Mouse (Mus musculus) A20 (cell line): ENCODE data around the gene Prkcq.
"Not testable (repeated sequence)": the region's sequence is repeated elsewhere in the genome, so short reads cannot be mapped to it uniquely, and the experiment has no call there.

Source experiments
- DNase-seq: peaks from one replicate; pipeline ENCODE4 v3.0.0-alpha.2; 2011; ENCODE audit warnings: low read depth, low spot score

The Prkcq gene

GRCm38 (mm10) chr2:11290931-11291330, 119.0 kb downstream of the Prkcq start:
- no peak for DNase-seq

- DNase-seq = no peak
These were observed 119.9 kb downstream of the Prkcq start for GRCm38 (mm10) chr2:11291570-11292405.

DNA sequence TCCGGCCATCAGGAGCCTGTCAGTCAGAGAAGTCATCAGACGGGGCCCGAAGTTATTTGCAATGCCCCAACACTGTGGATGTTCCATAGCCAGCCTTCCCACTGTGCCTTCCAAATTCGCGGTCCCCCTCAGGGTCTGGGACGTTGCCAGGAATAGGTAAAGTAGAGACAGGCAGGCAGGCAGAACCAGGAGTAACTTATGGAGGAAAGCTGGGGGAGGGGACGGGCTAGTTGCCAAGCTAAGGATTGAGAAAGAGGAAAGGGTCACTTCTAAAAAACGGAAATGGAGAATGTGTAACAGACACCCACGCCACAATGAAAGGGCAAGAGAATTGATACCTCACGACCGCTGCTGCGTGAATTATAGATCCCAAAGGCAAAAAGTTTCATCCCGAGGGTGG, 121.2 kb downstream of the Prkcq start:
- no peak for DNase-seq

DNA sequence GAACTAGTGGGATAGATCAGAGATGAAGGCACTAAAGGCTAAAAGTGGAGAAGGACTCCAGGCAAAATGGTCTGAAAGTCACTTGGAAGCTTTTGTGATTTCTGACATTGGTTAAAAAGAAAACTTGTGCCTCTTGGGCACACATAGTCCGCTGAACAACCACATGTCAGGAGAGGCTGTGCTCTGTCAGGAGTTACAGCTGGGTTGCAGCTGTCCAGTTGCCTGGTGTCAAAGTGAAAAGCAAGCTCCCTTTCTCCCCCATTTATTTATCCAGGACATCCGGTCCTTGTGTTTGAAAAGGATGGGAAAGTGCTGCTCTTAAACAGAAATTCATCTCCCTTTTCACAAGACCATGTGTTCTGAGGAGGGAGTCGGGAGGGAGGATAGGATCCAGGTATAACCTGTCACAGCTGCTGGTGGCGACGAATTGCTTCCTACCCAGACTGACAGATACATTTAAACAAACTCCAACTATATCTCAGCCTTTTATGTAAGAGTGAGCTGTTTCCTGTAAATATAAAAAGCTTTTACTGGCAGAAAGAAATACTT, 122.8 kb downstream of the Prkcq start:
- DNase-seq = no peak

- no peak for DNase-seq
These were observed 126.9 kb downstream of the Prkcq start for GRCm38 (mm10) chr2:11298811-11299210.

DNA sequence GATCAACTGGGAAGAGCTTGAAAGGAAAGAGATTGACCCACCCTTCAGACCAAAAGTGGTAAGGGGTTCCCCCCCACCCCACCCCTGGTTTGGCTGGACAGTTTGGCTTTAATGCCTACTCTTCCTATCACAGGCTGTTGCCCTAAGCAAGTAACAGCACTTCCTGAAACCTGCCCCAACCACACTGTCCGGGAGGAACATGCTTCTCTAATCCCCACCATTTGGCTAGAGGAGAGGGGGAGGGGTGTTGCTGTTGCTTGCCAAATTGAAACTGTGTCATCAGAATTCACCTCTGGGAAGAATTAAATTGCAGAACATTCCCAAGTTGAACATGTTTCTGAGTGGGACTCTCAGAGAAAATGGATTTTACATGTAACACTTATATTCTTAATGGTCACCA, 127.5 kb downstream of the Prkcq start:
- no peak for DNase-seq

DNA sequence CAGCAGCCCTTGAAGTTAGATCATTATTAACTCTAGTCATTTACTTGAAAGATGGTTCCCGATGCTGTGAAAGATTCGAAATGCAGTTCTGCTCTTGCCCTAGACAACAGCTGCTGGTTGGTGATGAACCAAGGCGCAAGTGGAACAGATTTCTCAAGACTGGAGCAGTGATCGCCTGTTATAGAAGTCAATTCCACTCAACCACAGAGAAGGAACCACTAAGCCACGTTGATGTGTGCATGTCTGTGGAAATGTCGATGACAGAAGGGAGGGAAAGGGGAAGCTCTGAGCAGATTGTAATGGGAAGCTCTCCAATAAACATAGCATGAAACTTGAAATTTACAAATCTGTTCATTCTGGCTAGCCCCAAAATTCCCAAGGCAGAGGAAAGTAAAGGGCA, 128.5 kb downstream of the Prkcq start:
- DNase-seq = no peak

DNA sequence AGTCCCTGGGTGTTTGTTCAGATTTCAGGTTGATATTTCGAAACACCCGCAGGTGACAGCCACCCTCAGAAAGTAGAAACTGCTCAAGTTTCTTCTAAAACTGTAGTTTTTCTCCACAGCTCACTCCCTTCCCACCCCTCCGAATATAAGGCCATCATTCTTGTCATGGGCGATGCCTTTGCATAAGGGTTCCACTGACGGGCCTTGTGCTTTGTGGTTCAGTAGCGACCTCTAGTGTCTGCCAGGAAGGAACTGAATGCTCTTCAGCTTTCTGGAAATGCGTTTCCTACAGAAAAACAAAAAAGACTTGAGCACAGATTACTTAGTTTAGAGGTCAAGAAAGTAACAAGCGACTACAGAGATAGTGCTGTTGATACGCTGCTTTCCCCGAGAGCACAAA, 148.3 kb downstream of the Prkcq start:
- DNase-seq = peak; percentile 63

GRCm38 (mm10) chr2:11322396-11322795, 150.5 kb downstream of the Prkcq start:
- no peak for DNase-seq

- no peak for DNase-seq
These were observed 155.4 kb downstream of the Prkcq start for GRCm38 (mm10) chr2:11327280-11327679.

- DNase-seq = no peak
These were observed 157.7 kb downstream of the Prkcq start for GRCm38 (mm10) chr2:11329407-11330224.

- peak; percentile 82 for DNase-seq
These were observed 159.9 kb downstream of the Prkcq start for GRCm38 (mm10) chr2:11331528-11332446.

DNA sequence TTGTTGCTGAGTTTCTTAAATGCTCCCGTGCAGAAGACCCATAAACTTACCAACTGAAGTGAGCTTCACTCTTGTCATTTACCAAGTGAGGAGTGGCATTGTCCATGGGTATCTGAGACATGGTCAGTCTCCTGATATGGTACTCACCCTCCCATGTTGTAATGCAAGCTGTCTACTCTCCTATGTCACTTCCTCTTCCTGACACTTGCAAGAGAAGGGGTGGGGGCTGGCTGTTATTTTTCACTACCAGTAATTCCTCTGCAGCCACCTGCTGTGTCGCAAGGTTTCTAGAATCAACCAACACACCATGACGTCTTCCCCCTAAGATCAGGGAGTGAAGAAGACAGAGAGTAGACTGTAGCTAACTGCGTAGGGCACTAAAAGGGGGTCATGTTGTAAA, 160.6 kb downstream of the Prkcq start:
- peak; percentile 54 for DNase-seq

- peak; percentile 9 for DNase-seq
These were observed 161.6 kb downstream of the Prkcq start for GRCm38 (mm10) chr2:11333301-11334017.

- no peak for DNase-seq
These were observed 164.4 kb downstream of the Prkcq start for GRCm38 (mm10) chr2:11336320-11336719.

DNA sequence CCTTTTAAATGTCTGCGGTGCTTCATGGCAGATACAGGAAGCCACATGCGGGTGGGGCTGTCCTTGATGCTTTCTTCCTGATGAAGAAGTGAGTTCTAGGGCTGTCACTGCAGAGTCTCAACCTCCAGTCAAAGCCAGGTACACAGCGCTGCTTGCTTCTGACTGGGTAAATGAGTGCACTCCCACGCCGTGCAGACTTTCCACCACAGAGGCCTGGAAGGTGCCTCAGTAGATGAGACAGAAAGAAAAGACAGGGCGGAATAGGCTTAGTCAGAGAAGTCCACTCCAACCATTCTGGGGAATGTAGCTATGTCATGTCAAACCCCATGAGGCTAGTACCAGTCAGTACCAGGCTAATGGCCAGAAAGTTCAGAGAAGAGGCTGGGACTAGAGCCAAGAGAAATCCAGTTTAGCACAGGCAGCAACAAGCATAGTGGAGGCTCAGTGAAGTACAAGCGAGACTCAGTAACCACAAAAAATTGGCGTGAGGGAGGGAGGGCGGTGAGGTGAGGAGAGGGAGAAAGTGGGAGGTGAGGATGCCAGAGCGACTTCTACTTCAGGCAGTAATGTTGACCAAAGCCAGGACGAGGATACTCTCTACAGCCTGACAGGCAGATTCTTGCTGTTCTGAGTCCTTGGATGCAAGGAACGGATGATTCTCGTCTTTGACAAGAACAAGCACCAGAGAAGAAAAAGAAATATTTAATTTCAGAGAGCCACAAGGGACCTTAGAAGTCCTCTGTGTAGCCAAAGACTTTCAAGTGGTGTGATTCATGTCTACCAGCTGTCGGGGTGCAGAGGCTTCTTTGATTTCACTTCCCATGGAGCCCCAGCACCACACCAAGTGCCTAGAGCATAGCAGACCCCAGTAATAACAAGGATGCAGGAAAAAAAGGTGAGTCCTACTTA, 167.3 kb downstream of the Prkcq start:
- DNase-seq = no peak

DNA sequence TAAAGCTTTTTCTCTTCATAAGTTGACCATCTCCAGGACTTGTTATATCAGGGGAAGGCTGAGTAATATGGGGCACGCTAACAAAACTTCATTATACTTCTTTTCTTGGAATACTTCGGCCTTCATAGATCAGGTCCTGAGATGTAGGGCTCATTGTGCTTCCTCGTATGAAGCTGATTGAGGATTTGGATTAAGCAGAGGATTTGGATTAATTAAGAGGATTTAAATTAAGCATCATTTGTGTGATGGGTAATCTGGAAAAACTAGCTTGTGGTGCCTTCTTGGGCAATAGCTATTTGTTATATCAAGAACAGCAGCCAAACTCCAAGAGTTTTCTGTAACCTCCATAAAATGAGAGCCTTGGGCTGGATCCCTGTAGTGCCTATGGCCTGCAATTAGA, 172.8 kb downstream of the Prkcq start:
- no peak for DNase-seq

DNA sequence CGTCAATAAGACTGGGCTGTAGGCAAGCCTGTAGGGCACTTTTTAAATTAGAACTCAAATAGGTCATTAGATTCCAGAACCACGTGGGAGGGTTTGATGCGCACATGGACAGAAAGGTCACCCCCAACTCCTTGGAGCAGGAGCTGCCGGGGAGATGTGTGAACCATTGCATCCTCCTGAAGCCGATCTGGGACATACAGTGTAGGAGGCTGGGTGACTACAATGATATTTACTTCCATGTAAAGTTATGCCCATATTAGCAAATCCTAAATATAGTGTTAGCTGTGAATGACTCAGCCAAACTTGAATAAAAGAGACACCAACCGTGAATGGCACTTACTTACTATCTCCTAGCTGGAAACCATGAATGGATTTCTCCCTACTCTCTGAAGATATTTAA, 174.5 kb downstream of the Prkcq start:
- DNase-seq = not testable (repeated sequence)

DNA sequence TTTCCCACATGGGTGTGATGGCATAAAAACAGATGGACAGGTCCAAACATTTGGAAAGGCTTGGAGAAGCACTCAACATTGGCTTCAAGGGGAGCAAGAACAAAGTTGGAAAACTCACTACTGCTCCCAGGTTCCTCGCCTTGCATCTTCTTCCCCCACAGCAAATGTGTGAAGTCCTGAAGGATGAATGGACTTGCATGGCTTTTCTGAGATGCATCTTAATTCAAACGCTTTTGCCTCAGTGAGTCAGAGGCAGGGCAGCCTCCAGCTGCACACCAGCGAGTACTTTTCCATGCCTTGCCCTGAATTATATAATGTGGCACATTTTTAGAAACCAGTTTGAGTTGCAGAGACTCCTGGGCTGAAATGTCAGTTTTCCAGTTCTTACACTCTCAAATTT, 175.9 kb downstream of the Prkcq start:
- DNase-seq = no peak
